Mouse (Mus musculus): Measurements from ENCODE around the gene Zfhx3.

DNA sequence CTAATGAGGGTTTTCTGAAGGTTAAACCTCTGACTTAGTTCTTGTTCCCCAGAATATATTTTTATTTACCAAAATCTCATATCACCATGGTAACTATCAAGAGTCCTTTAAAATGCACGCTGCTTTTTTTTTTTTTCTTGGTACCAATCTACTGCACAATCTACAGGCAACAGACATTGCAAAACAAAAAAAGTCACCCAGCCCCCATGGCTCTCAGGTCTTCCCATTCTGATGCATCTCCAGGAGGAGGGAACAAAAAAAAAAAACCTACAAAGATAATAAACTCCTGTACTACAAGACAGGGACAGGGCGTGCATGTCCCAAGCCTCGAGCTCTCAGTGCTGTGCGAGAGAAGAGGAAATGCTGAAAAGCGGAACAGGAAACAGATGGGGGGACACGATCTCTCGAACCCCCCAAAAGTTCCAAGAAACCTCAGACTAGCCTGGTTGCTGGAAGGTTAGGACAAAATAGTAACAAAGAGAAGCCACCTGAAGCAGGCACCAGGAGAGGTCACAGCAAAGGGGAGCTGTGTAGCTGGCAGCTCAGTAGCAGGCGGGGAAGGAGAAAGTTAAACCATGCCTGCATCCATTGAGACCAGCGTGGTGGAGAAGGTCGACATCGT is 669.5 kb downstream of the Zfhx3 start:
- no peak for TF ChIP-seq CTCF (IDR thresholded peaks at IDR 0.05; ENCODE audit: low read depth, low read length)
- no peak for TF ChIP-seq POLR2AphosphoS5 (IDR thresholded peaks at IDR 0.05; ENCODE audit: insufficient replicate concordance, low read depth, low read length)
- TF ChIP-seq GATA2 (IDR thresholded peaks at IDR 0.05; ENCODE audit: borderline replicate concordance, low read depth, low read length) = no peak
